Mouse (Mus musculus) kidney, adult 11 months (tissue): Measurements from ENCODE around the gene Ikzf1.

ENCODE experiments used
- DNase-seq: peaks from one replicate; pipeline ENCODE4 v3.0.0; 2022

Ikzf1 gene

DNA sequence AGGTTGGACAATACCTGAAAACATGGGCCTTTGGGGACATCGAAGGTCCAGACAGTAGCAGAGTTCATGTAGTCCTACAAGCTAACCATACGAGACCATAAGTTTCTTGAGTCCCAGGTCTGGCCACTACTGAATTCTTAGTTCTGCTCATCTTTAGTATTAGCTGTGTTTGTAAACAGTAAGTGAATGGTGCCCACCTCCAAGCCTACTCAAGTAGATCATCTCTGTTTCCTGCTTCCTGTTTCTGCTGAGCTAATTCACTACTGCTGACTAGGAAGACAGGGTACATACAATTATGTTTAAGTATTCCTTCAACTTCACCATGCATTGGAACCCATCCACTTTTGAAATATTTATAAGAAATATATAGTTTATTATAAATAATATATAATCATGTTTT is 83.3 kb downstream of the Ikzf1 start:
- DNase-seq, result no peak

DNA sequence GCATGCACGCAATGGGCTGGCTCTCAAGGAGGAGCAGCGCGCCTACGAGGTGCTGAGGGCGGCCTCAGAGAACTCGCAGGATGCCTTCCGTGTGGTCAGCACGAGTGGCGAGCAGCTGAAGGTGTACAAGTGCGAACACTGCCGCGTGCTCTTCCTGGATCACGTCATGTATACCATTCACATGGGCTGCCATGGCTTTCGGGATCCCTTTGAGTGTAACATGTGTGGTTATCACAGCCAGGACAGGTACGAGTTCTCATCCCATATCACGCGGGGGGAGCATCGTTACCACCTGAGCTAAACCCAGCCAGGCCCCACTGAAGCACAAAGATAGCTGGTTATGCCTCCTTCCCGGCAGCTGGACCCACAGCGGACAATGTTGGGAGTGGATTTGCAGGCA is 84.5 kb downstream of the Ikzf1 start:
- DNase-seq, result no peak

DNA sequence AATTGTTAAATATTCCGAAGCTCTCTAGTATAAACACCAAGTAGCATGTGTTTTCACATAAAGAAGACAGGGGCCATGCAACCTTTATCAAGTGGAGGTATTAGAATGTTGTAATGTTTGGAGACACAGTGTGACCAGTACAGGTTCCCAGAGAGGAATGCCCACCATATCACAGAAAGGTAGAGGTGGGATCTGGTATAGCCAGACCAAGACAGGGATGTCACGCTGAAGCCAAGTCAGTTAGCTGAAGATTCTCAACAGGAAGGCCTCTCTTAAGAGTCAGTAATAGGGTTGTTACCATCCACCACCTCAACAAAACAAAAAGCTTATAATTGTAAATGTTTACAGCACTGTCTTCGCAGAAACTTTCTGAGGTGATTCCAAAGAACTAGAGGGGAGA is 85.9 kb downstream of the Ikzf1 start:
- DNase-seq, result no peak

DNA sequence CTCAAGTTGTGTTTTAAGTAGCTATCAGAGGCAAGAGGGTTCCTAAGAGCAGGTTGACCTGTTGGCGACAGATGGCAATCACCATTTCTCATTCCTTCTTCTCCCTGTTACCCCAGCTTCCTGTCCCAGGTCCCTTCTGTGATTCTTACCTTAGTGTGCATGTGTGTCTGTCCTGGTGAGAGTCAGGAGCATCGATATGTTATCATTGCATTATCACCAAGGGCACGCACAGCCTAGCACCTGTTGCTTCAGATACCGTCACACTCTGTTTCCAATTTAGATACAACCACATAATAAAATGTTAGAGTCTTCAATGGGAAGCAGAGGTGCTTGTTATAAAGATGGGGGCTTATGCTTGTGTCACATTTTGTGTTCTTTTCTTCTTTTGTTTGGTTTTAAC is 87.4 kb downstream of the Ikzf1 start:
- DNase-seq, result no peak

DNA sequence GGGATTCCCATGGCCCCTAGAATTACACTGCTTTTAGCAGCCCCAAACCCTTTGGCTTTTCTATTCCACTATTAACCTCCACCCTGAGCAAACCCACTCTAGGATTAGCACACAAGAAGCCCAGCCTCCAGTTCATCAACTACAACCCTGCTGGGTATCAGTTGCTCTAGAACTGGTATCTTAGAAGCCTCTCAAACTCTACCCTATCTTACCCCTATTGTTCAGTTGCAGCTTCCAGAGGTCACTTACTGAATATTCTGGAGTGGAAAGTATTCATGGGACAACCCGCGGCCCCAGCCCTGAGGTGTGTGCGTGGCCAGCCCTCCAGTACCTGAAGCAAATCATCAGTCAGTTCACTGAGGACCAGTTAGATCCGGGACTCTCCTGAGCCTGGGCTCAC is 89.6 kb downstream of the Ikzf1 start:
- DNase-seq, result no peak

DNA sequence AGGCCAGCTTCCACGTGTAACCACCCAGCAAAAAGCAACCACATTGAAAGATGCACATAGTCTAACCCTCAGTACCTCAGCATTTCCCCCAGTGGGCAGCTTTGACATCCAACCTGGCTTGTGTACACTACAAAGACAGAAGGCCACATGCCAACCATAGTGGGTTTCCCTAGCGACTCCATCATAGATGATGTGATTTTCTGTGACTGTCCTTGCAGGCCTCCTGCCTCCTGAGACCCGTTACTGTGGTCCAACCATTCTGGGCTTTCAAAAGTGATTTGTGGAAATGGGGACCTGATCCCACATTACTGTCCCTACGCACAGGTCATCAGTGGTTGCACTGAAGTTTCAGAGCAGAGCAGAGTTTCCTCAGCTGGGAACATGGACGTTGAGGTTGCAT is 90.1 kb downstream of the Ikzf1 start:
- DNase-seq, result no peak

DNA sequence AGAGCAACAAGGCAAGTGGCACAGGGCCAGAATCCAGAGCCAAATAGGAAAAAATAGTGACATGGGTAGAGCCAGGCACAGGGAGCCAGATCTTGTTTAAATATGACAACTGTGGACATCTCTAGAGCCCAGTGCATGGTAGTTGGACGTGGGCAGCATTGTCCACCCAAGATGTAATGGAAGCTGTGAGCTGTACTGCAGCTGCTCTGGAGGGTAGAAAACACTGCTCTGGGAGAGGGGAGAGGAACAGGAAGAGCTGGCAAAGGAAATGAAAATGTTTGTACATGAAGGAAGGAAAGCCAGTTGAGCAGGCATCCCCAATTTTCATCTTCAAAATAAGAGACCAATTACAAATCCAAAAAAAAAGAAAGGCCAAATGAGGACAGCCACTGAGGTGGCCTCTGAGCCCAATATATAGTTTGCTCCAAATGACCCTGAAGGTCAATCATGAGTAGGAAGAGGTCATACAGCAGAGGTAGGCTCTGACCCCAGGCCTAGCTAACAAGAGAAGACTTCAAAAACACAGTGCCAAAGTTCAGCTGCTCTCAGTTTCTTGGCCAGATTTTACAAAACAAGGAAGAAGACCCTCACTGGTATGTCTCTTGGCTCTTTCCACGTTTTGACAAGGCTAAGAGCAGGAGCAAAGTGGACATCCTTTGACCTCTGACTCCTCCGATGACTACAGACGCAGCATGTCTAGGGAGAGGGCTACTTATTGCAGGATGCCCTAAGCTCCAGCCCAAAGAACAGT is 91.4 kb downstream of the Ikzf1 start:
- DNase-seq, result no peak

DNA sequence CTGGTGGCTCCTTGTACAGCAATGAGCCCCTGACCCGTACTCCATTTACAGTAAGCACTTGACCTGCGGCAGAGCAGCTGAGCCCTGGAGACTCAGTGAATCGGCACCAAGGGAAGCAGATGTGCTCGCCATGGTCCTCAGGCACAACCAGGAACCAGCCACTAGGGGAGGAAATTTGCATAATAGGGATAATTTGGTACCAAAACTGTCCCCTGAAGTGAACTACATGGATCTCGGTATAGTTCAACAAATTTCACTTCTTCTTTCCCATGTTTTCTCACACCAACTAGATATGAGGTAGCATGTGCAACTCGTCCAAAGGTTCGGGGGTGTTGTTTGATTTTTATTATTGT is 92.0 kb downstream of the Ikzf1 start:
- DNase-seq, result no peak

DNA sequence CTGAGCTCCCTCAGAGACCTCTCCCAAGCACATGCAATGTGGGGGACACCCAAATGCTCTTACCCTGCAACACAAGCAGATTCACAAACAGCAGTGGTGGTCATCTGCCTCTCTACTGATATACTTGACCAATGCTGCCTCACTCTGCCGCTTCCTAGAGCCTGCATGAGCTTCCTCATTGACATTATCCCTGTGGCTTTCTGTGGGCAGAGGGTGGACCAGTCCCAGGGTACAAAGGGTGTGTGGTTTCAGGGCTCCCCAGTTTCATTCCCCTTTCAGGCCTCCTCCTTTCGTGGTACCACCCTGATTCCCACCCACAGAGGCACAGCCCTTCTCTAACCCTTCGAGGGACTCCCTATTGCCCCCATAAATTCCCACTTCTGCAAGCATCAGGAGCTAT is 92.4 kb downstream of the Ikzf1 start:
- no peak for DNase-seq

DNA sequence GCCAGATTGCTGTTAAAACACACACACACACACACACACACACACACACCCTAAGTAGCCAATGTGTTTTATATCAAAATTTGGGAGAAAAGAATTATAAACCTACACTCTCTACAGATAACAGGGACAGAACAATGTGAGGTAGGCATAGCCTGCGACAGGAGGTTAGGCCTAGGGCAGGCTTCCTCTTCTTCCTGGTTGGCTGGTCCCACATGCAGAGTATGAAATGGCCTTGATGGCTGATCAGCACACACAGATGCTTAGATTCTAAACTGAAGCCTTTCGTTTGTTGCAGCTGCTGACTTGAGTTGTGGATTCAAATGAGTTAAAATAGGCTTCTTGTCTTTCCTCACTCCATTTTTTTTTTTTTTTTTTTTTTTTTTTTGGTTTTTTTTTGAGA is 93.0 kb downstream of the Ikzf1 start:
- DNase-seq, result no peak

DNA sequence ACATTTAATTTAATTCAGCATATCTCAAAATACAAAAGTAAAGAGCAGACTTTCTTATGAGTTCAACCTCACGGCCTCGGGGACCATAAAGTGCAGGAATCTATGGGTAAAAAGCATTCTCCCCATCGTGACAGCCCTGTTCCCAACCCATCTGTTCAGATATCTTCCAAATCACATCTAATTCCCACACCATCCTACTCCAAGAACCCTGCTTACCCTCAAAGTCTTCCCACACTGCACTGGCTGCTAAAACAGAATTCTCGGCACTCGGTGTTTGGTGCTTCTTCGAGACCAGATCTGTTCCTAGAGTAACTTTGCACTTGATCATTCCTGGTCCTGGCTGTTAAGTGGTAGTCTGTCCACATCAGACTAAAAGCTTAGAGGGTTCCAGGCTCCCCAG is 93.5 kb downstream of the Ikzf1 start:
- DNase-seq, result no peak

DNA sequence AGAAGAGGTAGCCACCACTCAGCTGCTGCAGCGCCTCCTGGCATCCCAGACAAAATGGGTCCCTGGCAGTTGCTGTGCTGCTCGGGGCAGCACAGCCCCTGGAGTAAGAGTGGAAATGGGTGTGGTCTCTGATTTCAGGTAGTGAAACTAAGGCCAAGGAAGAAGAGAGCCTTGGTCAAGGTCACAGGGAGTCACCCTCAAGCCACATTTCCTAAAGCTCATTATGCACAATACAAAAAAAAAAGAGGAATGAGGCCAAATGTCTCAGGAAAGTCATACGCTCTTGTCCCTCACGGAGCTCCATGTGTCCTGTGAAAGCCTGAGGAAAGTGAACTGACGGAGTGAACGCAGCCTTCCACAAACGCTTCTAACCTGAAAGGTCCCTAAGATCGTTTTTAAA is 96.9 kb downstream of the Ikzf1 start:
- no peak for DNase-seq

DNA sequence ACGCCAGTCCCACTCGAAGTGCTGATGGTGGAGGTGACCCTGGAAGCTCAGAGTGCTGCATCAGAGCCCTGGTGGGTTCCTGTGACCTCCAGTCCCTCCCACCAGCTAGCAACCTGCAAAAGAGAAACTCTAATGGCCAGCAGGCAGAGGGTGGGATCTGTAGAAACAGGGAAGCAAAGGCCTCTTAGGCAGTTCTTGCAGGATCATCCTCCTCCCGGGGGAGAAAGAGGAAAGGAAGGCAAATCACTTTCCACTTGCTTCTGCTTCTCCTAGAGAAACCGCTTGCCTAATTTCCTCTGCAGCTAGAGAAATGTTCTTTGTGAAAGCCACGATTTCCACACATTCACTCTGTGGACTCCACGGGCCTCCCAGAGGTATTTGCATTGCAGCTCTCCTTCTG is 100.7 kb downstream of the Ikzf1 start:
- no peak for DNase-seq

DNA sequence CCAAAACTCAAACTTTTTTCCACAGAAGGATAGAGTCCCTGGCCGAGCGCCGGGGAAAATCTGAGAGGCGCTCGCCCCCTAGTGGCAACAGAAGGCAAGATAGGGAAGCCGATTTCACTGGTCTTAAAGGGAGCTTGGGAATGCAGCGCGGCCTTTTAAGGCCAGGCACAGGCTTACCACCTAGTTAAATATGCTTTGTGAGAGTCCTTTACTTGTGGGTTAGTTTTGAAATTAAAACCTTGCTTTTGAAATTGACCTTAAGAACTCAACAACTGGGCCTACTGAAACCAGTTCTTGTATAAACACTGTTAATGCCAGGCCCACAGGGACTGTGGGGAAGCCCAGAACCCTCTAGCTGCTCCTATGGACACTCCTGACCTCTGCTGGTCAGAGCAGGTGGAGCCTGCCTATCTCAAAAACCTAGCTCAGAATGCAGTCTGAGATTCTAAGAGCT is 103.7 kb downstream of the Ikzf1 start:
- peak; percentile 76 for DNase-seq

DNA sequence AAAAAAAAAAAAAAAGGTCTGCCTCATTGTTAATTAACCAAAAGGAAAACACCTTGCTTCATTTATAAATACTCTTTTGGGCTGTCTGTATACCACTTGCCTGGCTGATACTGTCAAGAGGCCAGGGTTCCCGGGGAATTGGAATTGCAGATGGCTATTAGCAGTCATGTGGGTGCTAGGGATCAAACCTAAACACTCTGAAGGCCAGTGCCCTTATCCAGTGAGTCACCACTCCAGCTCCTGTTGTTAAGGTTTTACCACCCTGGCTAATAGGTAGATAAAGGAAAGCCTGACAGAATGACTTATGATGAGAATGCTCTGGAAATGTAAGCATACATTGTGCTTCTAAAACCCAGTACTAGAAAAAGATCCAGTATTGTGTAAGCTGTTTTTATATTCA is 109.8 kb downstream of the Ikzf1 start:
- DNase-seq, result no peak

DNA sequence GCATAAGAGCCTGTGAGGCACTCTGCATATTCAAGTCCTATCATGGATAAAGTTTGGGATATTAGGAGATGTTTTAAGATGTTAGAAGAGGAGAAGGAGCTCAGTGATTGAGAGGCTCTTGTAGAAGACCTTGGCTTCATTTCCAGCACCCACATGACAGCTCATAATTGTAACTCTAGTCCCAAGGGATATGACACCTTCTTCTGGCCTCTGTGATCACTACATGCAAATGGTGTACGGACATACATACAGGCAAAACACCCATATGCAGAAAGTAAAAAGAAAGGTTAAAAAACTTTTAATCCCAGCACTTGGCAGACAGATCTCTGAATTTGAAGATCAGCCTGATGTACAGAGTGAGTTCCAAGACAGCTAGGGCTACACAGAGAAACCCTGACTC is 113.9 kb downstream of the Ikzf1 start:
- DNase-seq, result no peak

DNA sequence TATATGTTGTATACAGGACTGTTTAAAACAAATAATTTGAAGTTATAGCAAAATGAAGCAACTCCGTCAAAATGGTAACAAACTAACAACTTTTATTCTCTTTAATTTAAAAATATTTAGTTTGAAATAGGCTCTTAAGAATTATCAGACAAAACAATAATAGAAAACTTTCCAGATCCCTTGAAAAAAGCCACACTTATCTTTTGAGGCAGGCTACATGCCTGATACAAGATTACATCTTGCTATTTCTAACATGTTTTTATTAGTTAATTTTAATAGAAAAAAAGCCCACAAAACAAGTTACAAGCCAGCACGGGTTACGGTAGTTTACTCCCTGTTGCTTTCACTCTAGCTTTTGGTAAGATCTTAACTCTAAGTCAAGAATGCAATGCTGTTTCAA is 115.5 kb downstream of the Ikzf1 start:
- DNase-seq, result no peak

DNA sequence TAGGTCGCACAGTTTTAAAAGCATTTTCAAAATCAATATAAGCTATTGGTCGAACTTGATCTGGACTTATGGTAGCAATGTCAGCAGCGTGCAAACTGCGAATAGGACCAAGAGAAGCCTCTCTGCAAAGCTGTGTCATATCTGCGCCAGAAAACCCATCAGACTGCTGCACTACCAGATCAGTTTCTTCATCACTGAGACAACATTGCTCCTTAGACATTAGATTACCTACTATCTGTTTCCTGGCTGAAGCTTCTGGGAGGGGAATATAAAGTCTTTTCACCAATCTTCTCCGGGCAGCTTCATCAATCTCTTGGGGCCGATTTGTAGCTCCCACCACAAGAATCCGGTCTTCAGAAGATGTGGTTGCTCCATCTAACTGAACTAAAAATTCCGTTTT is 116.3 kb downstream of the Ikzf1 start:
- no peak for DNase-seq

DNA sequence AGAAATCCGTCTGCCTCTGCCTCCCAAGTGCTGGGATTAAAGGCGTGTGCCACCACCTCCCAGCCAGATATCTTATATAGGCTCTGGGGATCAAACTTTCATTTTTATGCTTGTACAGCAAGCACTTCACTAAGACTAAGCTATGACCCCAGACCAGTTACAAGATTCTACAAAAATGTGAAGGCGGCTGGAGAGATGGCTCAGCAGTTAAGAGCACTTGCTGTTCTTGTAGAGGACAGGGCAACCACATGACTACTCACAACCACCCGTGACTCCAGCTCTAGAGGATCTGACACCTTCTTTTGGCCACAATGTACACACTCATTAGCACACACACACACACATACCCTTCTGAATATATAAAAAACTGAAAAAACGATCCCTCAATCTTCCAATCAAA is 119.6 kb downstream of the Ikzf1 start:
- no peak for DNase-seq

DNA sequence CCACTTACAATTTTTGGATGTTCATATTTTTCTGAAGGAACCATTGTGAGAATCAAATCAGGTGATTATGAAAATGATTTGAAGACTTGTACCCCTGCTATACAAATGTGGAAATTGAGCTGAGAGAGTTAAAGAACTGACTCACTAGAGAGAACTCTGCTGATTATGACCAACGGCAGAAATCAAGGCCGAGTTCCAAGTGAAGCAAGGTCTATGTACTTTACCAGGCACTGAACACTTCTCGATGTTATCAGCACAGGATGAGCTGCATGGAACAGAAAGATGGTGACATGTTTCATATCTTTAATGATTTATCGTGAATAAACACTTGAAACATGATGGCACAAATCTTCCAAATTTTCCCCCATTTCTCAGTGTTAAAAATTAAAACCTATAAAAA is 121.1 kb downstream of the Ikzf1 start:
- DNase-seq, result no peak

DNA sequence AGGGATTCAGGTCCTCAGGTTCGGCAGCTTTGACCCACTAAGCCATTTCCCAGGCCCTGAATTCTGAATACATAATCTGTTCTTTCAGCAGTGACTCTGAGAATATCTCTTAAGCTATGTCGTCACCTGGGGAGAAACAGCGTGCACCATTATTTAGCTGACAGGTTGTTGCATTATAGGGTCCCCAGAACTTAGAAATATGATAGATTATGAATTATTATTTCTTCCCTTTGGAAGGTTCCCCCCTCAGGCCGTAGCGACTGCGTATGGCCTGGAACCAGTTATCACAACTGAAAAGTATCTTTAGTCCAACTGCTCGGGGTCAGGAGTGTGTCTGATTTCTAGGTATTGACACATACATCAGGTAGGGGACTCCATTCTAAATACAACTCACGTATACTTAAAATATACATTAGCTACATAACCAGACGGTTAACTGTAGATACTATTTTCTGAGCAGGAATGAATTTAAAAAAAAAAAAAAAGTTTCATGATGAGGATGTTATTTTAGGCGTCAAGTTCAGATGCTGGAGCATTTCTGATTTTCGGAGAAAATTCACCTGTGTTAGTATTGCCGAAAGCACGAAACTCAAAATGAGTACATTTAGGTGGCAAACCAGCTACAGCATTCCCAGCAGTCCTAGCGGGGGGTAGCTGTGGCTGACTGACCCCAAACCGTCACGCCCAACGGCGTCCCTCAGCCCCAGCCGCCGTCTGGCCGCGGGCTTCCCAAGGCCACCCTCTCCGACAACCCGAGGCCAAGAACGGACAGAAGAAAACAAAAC is 123.4 kb downstream of the Ikzf1 start:
- DNase-seq, result no peak

DNA sequence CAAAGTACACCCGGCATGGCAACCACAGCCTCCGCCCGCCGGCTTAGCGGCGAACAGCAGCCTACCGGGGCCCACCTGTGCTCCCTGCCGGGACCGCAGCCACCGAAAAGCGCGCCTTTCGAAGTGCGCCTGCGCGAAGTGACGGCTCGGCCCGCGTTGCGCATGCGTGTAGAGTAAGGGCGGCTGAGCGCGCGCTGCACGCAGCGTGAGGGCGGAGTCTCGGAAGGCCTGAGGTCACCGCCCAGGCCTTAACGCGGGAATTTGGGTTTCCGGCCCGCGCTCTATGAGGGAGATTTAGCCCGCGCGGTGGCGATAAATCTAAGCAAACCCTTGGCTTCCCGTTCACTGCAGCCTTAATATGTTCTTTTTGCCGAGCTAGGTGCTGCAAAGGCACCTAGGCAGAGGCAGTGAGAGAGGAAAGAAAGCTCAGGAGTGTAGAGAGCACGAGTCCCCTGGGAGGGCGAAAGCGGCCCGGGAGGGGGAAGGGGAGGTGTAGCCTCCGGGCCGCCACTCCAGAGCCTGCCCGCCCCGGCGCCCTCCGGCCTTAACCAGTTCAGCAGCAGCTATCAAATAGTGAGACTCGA is 124.1 kb downstream of the Ikzf1 start, which contains the start of gene Fignl1:
Gene Fignl1, minus strand, starts transcription at position 143 of the 584 bp plus-strand sequence.
- DNase-seq, result peak; percentile 92

DNA sequence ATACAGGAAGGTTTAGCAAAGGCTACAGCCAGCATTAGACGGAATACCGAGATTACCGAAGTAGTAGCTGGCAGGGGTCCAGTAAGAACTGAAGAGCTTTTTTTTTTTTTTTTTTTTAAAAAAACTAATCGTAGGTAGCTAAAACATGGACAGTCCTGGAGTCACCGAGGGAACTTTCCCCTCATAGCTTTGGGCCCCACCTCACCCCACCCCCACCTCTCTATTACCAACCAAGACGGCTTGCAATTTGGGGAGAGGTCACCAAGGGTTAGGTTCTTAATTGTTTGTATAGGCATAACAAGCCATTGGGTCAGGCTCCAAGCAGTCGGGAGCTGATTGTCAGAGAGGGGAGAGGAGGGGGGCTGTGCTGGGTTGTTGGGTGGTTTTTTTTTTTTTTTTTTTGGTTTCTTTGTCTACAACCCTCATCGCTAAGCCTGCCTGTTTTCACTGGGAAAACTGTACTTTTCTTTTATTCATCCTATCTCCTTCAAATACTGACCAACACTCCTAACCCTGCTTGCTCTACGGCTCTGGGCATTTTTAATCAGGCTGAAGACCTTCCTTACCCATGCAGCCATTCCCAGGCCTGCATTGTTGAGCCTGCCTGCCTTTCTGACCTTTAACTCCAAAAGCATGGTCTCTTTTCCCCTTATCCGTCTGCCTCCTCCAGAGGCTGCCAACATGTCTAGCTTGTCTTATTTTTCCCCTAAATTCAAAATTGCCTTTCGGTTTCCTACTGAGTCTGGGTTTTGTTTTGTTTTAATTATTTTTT is 124.8 kb downstream of the Ikzf1 start:
- no peak for DNase-seq
